Mouse (Mus musculus): Measurements from ENCODE around the gene Gcgr.
"Not testable (repeated sequence)": the region's sequence is repeated elsewhere in the genome, so short reads cannot be mapped to it uniquely, and the experiment has no call there.

The Gcgr gene

DNA sequence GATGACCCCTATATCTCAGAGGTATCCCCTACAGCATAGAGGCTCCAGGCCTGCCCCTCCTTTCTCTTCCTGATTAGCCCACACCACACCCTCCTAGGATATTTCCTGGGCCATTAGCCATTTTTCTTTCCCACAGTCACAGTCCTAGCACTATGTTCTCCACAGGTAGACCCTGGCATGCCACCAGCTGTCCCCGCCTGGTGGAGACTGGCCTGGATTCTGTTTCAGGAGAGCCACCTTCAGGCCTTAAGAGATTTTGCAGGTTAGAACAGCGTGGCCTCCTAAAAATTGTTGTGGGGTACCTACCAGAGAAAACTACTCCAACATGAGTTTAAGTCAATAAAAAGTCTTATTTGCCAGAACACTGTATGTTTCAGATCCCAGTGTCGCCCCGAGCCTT, 23.6 kb upstream of the Gcgr start:
- DNase-seq (ENCODE audit: low spot score) = no peak

DNA sequence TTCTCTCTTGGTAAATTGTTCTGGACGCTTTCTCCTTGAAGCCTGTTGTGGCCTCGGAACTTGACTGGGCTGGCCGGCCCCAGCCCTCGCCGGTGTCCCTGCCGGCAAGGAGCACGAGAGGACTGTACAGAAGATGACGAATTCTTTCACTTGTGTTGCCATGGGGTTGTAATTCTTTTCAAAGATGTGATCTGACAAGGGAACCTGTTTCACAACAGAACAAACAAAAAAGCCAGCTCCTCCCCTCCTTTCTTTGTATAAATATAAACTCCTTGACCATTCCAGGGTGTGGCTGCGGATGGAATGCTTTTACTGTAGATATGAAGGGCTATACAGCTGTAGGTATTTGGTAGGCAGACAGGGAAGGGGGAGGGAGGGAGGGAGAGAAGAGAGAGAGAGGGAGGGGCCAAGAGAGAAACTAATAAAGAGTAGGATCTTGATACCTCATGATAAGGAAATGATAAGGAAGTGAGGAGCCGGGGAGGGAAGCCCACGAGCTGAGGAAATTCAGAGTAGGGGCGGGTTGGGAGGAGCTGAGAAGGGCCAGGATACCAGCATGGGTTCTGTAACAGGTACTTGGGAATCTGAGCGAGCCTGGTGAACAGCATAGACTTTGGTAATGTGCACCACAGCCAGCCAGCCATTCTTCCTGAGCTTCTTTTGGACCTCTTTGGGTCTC, 22.7 kb upstream of the Gcgr start:
- no peak for DNase-seq (ENCODE audit: low spot score)

DNA sequence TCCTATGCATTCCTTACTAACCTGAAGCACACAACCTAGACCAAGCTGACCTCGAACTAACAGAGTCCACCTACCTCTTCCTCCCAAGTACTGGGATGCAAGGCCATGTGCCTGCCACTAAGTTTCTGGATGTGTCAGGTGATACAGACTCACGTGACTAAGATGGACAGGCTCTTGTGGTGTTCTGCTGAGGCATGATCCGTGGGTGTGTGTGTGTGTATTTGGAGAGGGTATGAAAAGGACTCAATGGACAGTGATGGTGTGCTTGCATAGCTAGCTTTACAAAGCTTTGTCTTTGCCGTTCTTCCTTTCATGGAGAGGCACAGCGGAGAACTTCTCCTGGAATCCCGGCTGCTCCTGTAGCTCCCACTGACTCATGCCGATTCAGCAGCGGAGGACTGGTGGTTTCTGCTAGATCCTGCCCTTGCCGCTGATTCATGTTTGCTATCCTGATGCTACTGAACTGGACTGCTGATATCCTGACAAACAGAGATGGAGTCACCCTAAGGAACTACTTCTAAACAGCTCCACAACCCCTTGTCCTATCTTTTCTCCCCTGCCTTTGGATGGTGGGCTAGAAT, 22.1 kb upstream of the Gcgr start:
- DNase-seq (ENCODE audit: low spot score) = no peak

DNA sequence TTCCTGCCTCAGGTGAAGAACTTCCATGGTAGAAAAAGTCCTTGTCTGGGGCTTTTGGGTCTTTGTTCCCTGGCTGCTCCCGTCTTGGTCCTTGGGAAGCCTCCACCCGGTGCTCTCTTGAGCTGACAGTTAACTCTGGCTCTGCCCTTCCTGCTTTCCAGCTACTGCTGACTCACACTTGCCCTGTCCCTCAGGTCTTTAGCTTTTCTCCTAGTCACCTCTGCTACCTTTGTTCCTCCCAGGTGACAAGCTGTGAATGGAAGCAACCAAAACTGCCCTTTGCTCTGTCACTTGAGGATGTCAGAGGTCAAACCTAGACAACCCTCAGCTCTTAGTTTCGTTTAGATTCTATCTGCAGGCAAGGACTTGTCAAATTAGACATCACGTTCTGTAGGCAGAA, 20.6 kb upstream of the Gcgr start:
- no peak for DNase-seq (ENCODE audit: low spot score)

DNA sequence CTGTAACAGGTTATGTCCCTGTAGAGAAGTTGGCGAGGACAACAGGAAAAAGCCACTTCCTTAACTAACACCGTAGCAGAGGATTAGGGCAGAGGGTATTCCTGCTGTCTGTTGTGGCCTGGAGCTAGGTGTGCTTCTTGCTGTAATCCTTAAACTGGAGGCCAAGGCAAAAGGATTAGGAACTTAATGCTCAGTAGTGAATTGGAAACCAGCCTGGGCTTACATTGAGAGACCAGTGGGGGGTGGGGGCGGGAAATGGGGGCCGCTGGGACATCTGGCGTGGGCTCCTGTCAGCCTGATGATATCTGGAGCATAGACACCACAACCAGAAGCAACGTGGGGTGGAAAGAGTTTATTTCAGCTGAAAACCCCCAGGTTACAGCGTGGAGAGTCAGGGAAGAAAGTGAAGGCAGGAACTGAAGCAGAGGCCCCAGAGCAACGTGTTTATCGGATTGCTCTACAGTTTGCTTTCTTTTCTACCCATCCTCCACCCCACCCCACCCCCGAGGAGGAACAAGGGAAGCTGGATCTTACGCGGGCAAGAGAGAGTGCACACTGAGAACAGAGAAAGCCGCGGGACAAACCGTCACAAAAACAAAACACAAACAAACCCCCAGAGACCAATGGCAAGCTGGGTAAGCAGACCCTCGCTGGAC, 20.0 kb upstream of the Gcgr start:
- DNase-seq (ENCODE audit: low spot score) = peak; percentile 20

DNA sequence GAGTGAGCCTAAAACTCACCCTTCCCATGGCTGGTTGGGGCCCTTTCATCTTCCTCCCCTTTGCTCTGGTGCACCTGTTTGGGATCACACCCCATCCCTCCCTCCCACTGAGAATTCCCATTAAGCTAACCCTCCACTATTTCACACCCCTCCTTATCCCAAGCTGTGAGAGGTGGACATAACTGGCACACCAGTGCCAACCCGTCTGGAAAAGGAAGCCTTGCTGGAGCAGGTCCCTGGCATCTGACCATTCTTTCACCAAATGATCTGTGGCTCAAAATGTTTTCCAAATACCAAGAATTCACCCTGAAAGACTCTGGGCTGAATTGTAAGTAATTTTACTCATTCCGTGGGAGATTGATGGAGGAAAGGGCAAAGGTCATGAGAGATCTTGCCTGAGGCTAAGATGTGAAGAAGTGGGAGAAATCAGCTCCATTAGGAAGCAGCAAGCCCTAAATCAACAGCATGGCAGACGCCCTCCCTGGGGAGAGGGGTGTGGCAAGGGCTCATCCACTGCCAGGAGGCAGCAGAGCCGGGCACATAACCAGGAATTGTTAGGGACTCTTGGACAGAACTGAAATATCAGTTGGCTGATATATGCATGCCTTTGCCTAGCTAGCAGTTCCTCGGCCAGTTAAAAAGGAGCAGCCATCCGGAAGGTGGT, 17.6 kb upstream of the Gcgr start:
- DNase-seq (ENCODE audit: low spot score) = no peak

DNA sequence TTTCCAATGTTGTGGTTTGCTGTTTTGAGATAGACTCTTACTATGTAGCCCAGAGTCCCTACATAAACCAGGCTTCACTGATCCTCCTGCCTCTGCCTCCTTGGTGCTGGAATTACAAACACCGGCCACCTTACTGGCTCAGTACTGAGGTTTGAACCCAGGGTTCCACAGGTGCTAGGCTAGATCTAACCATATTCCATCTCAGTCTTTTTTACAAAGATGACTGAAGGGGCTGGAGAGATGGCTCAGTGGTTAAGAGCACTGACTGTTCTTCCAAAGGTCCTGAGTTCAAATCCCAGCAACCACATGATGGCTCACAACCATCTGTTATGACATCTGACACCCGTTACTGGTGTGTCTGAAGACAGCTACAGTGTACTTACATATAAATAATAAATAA, 16.2 kb upstream of the Gcgr start:
- DNase-seq (ENCODE audit: low spot score) = not testable (repeated sequence)

DNA sequence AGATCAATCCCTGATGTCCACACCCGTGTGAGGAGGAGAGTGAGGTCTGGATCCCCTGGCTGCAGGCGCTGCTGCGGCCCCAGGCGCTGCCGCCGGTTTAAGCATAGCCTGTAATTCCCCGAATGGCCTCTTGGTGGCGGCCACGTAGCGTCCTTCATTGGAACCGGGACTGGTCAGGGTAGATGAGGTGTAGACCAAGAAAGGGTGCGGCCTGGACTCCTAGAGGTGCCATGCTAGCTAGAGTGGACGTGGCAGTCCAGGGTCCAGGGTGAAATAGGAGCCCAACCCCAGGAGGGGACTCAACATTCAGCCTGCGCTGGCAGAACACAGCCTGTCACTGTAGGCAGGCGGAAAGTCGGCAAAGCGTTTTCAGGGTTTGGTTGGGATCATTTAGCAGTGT, 14.9 kb upstream of the Gcgr start:
- peak; percentile 77 for DNase-seq (ENCODE audit: low spot score)

DNA sequence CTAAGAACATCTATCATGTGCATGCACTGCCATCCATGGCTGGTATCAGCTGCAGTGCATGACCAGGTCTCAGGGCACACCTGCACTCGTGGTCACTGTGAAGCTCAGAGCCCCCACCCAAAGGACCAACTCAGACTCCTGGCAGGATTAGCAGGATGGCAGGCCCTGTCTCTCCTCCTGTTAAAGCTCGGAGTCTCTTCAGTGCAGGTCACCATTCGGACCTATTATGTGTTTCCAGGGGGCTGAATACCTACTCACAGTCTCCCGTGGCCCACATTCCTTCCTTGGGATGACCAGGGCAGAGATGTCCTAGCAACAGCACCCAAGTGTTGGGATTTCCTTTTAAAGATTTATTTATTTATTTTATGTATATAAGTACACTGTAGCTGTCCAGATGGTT, 13.4 kb upstream of the Gcgr start:
- DNase-seq (ENCODE audit: low spot score) = no peak

DNA sequence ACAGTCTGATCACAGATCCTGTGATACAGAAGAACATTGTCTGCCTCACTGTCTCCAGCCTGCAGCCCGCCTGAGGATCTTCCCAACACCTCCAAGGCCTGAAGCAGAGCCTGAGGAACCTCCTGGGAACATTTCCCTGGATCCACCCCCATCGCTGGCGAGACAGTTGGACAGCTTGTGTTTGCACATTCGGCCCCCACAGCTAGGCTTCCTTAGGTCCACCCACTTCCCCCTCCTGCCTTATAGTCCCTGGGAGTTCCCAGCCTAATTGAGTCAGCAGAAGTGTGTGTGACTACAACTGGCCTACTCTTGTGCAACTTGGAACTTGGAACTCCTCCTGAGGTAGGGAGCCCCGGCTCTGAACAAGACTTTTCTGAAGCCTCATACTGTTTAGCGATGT, 12.5 kb upstream of the Gcgr start:
- no peak for DNase-seq (ENCODE audit: low spot score)

DNA sequence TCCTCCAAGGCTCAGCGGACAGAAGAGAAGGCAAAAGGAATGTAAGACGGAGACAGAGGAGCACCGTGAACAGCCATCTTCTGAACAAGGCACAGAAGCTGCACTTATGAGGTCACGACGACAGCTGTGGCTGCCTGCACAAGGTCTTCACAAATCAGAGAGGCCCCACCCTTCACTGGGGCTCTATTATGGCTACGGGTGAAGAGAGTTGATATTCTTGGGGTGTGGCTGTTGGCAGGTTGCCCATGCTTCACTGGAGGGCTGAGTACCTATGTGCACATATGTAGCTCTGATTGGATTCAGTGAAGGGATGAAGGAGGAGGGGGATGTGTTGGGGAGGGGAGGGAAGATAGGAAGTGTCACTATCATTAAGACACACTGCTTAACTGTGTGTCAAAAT, 11.9 kb upstream of the Gcgr start:
- DNase-seq (ENCODE audit: low spot score) = no peak

DNA sequence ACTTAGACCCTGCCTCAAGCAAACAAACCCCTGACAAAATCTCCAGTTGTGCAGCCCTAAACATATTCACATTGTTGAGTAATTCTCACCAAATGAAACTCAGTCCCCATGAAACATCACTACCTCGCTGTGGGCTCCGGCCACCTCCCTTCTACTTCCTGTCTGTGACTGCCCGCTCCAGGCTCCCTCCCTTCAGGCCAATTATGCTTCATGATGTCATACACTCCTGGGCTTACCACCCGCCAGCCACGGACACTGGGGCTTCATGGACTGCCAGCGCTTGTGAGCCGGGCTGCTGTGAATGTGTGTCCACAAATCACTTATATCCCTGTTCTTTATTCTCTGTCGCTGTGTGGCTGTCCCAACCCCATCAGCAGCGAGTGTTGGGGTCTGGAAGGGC, 10.8 kb upstream of the Gcgr start:
- peak; percentile 9 for DNase-seq (ENCODE audit: low spot score)

DNA sequence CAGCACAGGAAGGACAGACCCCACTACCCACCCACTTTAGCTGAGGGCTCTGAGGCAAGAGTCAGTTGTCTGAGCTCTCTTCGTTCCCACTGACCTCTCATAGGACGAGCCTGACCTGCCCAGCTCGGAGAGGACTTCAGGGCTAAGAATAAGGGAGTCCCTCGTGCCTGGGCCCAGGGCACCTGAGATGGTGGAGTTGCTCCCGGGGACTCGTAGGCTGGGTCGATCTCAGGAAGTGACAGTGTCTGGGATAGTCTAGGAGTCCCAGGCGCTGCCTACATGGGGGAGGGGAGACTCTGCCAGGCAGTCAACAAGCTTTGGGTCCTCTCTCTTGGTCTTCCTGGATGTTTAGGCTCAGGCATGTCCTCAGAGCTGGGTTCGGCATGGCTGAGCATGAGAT, 10.0 kb upstream of the Gcgr start:
- DNase-seq (ENCODE audit: low spot score) = no peak

DNA sequence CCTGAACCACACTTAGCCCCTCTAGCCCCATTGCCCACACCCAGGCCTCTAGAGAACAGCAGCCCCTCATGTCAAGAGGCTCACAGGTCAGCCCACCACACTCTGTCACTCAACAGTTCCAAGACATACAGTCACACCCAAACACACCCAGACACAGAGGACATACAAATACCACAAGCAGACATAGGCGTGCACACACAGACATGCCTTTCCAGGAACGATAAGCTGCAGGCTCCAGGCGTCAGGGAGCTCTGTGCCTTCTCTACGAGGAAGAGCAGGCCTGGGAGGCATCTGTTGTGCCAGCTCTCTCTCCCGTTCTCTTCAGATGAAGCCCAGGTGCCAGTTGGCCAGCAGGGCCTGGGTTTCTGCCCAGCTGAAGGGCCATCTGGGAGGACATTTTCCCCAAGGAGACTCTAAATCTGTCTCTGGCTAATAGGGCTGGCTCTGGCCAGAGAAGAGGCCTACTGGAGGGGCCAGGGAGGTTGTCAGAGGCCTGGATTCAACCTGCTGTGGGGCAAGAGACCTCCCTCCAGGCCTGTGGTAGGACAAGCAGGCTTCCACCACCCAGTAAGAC, 9.4 kb upstream of the Gcgr start:
- no peak for DNase-seq (ENCODE audit: low spot score)

DNA sequence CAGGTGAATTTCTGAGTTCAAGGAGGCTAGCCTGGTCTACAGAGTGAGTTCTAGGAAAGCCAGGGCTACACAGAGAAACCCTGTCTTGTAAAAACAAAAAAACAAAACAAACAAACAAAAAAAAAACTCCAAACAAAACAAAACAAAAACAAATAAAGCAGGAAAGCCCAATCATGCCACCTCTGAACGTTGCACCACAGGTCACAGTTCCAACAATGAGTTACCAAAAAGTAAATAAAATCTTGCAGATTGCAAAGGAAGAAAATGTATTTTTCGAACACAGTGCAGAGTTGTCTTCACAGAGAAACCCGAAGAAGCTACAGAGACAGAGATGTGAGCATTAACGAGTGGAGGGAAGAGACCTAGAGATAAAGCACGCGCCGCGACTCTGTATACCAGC, 7.9 kb upstream of the Gcgr start:
- no peak for DNase-seq (ENCODE audit: low spot score)

DNA sequence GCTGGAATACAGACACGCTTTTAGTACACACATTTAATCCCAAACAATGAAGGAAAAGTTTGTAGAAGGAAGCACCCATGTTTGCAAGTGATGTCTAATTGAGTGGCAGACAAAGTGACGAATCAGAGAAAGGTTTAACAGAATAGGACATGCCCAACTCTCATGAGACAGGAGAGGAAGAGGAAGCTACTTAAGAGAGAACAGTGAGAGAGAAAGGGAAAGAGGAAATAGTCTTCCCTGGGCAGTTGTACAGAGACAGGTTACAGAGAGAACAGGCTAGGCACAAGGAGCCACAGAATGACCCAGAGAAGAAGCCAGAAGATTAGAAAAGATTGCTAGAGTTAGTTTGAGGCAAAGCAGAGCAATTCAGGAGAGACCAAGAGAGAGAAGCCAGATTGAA, 4.5 kb upstream of the Gcgr start:
- no peak for DNase-seq (ENCODE audit: low spot score)

DNA sequence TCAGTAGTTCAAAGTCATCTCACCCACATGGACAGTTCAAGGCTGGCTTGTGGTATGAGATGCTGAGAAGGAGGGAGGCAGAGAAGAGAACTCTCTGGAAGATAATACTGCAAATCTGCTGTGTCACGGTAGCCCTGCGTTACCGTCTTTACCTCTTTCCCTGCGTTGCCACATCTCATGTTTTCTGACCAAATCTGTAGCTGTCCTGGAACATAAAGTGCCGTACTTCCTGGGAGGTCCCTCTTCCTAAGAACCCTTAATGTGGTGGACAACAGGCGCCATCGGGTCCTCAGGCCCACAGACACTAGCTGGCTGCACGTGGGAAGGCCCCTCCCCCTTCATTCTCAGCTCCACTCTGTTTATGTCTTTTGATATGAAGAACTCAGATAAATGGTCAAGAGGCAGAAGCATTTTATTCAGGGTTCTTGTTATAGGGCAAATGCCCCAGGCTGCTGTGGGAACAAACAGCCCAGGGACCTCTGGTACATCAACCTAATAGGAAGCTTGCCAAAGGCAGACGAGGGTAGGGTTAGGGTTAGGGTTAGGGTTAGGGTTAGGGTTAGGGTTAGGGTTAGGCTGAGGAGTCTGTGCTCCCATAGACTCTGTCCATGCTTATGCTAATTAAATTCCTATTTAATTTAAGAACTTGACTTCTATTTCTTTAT, 2.7 kb upstream of the Gcgr start:
- DNase-seq (ENCODE audit: low spot score) = no peak

DNA sequence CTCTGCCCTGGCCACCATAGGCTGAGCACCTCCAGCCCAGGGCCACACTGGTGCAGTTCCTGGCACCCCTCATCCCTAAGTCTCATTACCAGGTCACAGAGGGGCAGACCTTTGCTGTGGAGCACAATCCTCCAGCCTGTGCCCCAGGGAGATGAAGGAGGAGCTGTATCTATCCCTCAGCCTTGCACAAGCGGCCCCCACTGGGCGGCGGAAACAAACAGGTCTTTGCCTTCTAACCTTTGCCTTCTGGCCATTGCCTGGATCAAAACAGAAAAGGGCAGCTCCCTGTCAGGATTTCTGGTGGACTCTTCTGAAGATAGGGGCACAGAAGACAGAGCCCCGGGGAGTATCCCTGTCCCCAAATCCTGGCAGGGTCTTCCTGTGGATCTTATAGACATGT, 1.6 kb upstream of the Gcgr start:
- no peak for DNase-seq (ENCODE audit: low spot score)

DNA sequence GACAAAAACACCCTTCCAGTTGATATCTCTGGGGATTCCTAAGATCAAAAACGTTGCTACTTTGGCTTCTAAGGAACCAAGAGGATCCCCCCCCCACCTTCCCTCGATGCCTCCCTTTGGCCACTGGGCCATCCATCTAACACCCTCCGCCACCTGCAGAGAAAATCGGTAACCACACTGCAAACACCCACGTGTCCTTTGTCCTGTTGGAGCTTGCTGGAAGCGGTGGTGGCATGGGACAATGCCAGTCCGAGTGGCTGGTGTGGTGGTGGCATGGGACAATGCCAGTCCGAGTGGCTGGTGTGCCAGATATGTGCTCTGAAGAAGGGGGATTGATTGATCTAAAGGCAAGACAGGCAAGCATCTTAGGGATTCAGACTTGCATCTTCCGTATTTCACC, 1.1 kb downstream of the Gcgr start:
- DNase-seq (ENCODE audit: low spot score) = no peak

DNA sequence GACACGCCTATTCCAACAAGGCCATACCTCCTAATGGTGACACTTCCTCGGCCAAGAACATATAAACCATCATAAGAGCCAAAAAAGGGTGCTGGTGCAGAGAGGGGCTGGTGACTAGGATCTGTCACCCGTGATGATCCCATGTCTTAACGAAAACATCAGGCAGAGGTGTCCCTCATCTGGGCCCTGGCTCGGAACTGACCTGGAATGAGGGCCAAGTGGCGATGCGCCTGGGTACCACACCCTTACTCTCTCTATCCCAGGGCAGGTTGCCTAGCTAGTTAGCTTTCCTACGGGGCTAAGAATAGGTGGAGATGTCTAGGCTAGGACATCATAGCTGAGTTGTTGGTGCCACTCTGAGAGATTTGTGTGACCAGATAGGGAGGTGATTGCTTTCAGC, 3.6 kb downstream of the Gcgr start:
- DNase-seq (ENCODE audit: low spot score) = no peak

DNA sequence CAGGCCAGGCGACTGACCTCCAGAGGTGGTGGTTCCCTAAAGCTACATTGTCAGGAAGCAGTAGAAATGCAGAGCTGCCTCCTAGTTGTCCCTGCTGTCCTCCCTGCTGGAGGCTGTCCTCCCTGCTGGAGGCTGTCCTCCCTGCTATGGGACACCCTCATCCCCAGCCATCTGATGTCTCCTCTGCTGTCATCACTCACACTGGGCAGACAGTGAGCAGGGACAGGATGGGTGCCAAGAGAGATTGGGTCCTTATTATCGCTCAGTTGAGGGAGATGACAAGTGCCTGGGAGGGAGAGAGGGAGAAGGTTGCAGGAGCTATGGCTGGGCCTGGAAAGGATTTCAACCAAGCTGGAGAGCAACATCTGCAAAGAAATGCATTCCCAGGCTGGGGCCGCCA, 4.6 kb downstream of the Gcgr start:
- DNase-seq (ENCODE audit: low spot score) = no peak

DNA sequence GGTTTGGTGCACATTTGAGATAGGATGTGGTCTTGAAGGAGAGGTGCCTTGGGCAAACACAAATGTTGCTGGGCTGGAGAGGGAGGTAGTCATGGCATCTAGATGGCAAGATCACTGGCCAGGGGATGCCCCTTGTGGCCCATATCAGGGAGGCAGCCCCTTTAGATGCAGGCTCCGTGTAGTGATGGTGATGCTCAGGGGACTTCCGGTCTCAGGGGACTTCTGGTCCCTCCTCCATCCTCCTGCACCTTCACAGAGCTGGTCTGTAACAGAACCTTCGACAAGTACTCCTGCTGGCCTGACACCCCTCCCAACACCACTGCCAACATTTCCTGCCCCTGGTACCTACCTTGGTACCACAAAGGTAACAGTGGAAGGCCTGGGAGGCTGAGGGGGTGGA, 5.3 kb downstream of the Gcgr start:
- DNase-seq (ENCODE audit: low spot score) = no peak

DNA sequence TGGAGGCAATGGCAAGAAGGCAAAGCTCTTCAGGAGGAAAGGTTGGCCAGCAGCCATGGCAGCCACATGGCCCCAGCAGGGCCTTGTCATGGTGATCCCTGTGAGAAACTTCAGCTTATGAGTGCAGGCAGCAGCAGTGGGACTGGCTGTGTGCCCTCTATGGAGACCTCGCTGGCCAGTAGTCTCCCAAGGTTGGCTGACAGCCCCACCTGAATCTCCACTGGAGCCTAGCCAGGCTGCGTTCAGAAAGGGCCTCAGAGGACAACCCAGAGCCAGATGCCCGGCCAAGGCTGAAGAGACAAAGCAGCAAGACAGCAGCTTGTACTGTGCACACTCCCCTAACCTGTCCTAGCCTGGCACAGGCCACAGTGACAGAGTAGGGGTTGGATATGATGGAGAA, 8.0 kb downstream of the Gcgr start:
- no peak for DNase-seq (ENCODE audit: low spot score)

Data from T-cell, adult 2 months (primary cell).